Mouse (Mus musculus) megakaryocyte, embryonic 14.5 days (primary cell): Measurements from ENCODE around the gene Gzmf.

Source experiments
- FLI1 ChIP-seq: IDR thresholded peaks from 2 replicates; pipeline ENCODE4 v1.6.1; 2012; ENCODE audit warnings: low read length, inconsistent platforms, mixed read lengths
- GATA1 ChIP-seq: IDR thresholded peaks from 3 replicates; pipeline ENCODE4 v1.6.1; 2012; ENCODE audit warnings: mixed read lengths, low read length, inconsistent platforms, borderline replicate concordance

GRCm38 (mm10) chr14:56186946-56187345 is 24.3 kb downstream of the Gzmf start:
- TF ChIP-seq GATA1 (no peak), FLI1 (no peak)
